Mouse (Mus musculus): ENCODE results near the gene Nudt7.

DNA sequence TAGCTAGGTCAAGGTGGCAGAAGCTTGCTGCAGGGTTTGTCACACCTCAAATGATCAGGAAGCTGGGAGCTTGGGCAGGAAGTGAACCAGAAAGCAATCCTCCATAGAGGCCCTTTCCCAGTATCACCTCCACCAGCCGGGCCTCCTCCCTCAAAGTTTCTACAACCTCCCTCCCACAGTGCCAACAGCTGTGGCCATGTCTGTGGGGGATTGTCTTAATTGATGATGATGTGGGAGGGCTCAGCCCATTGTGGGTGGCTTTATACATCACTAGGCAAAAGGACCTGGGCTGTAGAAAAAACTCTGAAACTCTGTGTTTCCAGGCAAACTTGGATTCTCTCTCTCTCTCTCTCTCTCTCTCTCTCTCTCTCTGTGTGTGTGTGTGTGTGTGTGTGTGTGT, 18.3 kb upstream of the Nudt7 start:
- TF ChIP-seq EP300 (IDR thresholded peaks at IDR 0.05; ENCODE audit: low read depth), result no peak
- no peak for TF ChIP-seq CTCF (IDR thresholded peaks at IDR 0.05; ENCODE audit: low read depth)

Data from liver, postnatal 0 days (tissue).